Mouse (Mus musculus): ENCODE measurements at regions not wholly inside any gene's neighbourhood (a gene's known extent, or its start where the extent isn't known, plus 50 kb on each side); places are given as distances from the start of the nearest gene placed in this dataset.
A peak's percentile ranks its signal among the peaks of the same experiment; 100 is the strongest.
"Not testable (repeated sequence)": the region's sequence is repeated elsewhere in the genome, so short reads cannot be mapped to it uniquely, and the experiment has no call there.

DNA sequence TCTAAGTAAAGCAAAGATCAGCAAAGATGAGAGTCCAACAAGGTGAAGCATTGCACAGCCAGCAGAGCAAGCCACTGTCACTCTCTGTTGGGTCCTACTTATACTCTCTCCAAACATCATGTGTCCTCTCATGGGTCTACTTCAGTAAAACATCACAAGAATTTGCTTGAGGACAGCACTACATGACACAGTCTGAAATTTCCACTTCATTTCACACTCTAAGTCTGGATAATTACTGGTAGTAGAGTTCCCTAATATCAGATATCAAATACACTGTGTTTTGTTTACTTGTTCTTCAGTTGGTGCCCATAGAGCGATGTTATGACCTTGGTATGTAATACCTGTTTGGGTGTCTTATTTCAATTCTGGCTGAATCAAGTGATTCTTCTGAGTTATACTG is 280.7 kb downstream of the Myh15 start:
- Histone ChIP-seq H3K9me3 (replicated peaks) (no peaks in the 10 kb centered on the region), H3K36me3 (no peaks in the 10 kb centered on the region), H3K27ac (no peak overlapping the region), H3K4me3 (no peak overlapping the region), H3K4me1 (no peaks in the 10 kb centered on the region), H3K27me3 (ENCODE audit: low read depth, poor library complexity, severe bottlenecking) (no peaks in the 10 kb centered on the region)
- no peak for DNase-seq (ENCODE audit: low spot score)
- WGBS: 92% methylated on average over 1 of the region's 1 CpGs

DNA sequence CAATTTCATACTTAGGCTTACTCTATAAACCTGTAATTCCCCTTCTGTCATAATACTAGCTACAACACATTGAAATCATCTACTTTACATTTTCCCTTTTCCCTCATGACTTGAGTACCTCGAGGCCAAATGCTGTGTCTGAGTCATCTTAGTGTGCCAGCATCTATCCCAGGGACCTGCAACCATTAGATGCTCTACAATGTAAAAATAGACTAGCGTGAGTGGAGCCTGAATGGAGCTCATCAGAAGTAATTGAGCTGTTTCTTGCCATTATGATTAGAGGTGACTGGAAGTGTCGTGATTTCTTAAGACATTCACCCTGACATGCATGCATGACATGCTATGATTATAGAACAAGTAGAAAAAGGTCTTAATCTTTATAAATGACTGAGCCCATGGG is 301.1 kb downstream of the Myh15 start:
- Histone ChIP-seq H3K27ac (no peak overlapping the region), H3K4me1 (no peaks in the 10 kb centered on the region), H3K36me3 (no peaks in the 10 kb centered on the region), H3K4me3 (no peak overlapping the region), H3K27me3 (ENCODE audit: low read depth, poor library complexity, severe bottlenecking) (no peaks in the 10 kb centered on the region), H3K9me3 (replicated peaks) (no peaks in the 10 kb centered on the region)
- 88% methylated on average over 3 of the region's 3 CpGs for WGBS
- DNase-seq (ENCODE audit: low spot score): no peak

DNA sequence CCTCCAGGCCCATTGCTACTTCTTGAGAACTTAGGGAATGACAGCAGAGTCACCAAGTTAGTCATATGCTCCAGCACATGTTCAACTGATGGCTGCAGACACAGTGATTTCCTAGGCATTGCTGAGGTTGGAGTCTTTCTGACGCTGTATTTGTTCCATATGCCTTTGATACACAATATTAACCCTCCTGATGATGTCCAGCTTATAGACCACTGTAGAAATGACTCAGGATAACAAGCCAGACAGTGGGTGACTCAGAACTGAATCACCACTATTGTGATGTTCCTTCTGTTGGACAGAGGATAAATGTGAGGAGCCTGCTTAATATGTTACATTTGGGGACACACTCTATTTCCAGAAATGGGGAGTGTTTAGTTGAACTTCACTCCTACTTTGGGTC is 304.4 kb downstream of the Myh15 start:
- H3K4me1 ChIP-seq: no peaks in the 10 kb centered on the region
- no peak for DNase-seq (ENCODE audit: low spot score)
- H3K36me3 ChIP-seq: no peaks in the 10 kb centered on the region
- WGBS: 86% methylated on average over 1 of the region's 1 CpGs
- H3K9me3 ChIP-seq (replicated peaks): no peaks in the 10 kb centered on the region
- H3K27ac ChIP-seq: no peak overlapping the region
- no peak overlapping the region for H3K4me3 ChIP-seq
- H3K27me3 ChIP-seq (ENCODE audit: low read depth, poor library complexity, severe bottlenecking): no peaks in the 10 kb centered on the region

DNA sequence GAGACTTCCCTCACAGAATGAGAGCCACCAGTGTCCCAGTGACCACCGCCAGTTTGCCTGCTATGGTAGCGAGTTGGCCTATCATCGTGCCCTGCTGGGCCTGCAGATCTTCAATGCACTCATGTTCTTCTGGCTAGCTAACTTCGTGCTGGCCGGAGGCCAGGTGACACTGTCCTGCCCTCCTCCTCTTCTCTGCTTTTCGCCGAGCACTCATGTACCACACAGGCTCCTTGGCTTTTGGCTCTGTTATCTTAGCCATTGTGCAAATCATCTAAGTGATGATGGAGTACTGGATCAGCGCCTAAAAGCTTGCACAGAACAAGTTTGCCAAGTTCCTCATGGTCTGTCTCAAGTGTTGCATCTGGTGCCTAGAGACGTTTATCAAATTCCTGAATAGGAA is 312.2 kb downstream of the Myh15 start:
- no peaks in the 10 kb centered on the region for H3K36me3 ChIP-seq
- H3K27me3 ChIP-seq (ENCODE audit: low read depth, poor library complexity, severe bottlenecking): no peaks in the 10 kb centered on the region
- WGBS: 92% methylated on average over 9 of the region's 9 CpGs
- no peak overlapping the region for H3K4me3 ChIP-seq
- H3K4me1 ChIP-seq: no peaks in the 10 kb centered on the region
- DNase-seq (ENCODE audit: low spot score): no peak
- no peak overlapping the region for H3K27ac ChIP-seq
- H3K9me3 ChIP-seq (replicated peaks): no peaks in the 10 kb centered on the region

DNA sequence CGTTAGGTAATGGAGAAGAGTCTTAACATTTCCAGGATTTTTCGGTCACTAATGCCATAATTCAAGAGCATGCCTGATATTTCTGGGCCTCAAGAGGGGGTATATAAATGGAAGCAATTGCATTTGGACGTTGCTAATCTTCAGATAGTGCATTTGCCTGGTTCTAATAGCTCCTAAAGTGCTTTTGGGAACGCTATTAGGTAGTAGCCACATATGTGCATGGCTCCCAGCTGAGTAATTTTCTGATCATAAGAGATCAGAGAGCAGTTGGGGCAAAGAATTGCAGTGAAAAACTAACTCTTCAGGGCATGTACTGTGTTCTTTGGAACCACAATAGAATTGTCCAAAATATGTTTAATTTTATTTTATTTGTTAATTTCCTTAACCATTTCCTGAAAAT is 317.8 kb downstream of the Myh15 start:
- Histone ChIP-seq H3K36me3 (no peaks in the 10 kb centered on the region), H3K27ac (no peak overlapping the region), H3K9me3 (replicated peaks) (no peaks in the 10 kb centered on the region), H3K27me3 (ENCODE audit: low read depth, poor library complexity, severe bottlenecking) (no peaks in the 10 kb centered on the region), H3K4me3 (no peak overlapping the region), H3K4me1 (no peaks in the 10 kb centered on the region)
- no peak for DNase-seq (ENCODE audit: low spot score)
- 85% methylated on average over 4 of the region's 4 CpGs for WGBS

DNA sequence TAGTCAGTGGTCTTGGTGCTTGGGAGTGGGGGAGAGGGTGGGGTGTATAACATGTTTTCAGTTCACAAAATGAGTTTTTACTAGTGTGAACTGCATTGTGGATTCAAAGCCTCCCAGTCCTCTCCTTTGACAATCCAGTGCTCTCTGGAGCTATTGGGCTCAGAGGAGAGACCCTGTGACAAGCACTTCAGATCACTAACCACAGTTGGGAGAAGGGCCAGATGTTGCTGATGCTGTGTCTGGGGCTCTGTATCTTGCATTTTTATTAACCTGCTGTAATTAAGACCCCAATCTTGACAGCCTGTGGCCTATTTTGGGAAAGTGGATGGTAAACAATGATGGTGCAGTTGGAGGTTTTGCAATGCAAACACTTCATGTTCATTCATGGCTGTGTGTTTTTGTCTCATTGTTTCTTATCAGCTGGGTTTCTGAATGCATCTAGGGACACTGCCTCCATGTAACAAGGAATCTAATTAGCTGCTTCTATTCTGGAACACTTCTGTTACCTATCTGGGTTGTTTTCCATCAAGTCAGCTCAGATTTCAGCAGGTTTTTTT is 320.0 kb upstream of the Ift57 start:
- DNase-seq (ENCODE audit: low spot score): no peak
- Histone ChIP-seq H3K27ac (no peak overlapping the region), H3K27me3 (ENCODE audit: low read depth, poor library complexity, severe bottlenecking) (no peaks in the 10 kb centered on the region), H3K4me1 (no peaks in the 10 kb centered on the region), H3K9me3 (replicated peaks) (no peaks in the 10 kb centered on the region), H3K4me3 (no peak overlapping the region), H3K36me3 (no peaks in the 10 kb centered on the region)

DNA sequence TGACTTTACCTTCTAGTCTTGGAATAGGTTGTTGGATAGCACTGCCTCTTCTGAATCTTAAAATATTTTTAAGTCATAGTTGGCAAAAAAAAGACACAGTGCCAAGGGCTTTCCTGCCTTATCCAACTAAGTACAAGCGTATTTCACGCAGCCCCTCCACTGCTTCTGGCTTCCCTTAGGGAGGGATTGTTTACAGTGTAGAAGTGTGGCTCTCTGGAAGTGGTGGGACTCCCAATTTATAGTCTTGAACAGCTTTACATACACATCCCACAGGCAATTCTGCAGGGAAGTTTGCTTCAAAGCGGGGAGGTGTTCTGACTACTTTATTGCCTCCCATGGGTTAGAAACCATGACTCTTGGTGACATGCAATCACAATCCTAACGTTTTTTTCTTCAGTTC is 310.9 kb upstream of the Ift57 start:
- H3K36me3 ChIP-seq: no peaks in the 10 kb centered on the region
- no peaks in the 10 kb centered on the region for H3K4me1 ChIP-seq
- 53% methylated on average over 4 of the region's 4 CpGs for WGBS
- H3K27ac ChIP-seq: no peak overlapping the region
- H3K27me3 ChIP-seq (ENCODE audit: low read depth, poor library complexity, severe bottlenecking): no peaks in the 10 kb centered on the region
- H3K9me3 ChIP-seq (replicated peaks): no peaks in the 10 kb centered on the region
- H3K4me3 ChIP-seq: no peak overlapping the region
- DNase-seq (ENCODE audit: low spot score): no peak

DNA sequence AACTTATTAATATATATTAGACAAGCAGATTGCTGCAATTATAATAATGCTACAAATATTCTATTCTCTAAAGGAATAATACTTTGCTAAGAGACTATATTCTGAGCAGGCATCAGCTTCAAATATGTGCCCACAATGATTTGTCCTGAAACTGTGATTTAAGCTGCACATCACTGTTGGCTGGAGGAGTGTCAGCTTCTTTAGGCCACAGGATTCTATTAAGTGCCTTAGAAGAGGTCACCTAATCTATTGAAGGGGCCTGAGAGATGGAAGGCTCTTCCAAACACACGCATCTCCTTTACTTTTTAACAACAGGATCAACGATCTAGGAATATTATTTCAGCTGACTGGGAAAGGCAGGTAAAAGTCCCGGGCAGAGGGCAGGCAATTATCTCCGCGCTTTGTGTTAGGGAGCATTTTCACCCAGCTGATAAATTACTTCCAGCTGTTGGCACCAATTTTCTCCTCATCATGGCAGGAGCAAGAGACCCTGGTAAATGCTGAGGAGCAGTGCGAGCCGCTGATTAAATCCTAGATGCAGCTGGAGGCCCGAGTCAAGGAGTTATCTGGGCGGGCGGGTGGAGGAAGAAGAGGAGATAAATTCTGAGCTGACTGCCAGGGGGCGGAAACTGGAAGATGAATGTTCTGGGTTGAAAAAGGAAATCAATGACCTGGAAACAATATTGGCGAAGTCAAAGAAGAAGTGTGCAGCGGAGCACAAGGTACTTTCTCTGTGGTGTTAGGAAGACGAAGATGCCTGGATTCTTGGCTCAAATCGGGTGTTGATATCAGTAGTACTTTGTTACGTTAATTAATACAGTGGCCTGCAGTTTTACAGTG is 290.9 kb upstream of the Ift57 start:
- peak; percentile 55 for DNase-seq (ENCODE audit: low spot score)
- peak overlapping the region; percentile 22; the same call in 1 of the 2 replicates for H3K4me3 ChIP-seq
- no peaks in the 10 kb centered on the region for H3K9me3 ChIP-seq (replicated peaks)
- 14% methylated on average over 16 of the region's 16 CpGs for WGBS
- no peaks in the 10 kb centered on the region for H3K36me3 ChIP-seq
- peaks cover 20% of the 10 kb centered on the region for H3K4me1 ChIP-seq
- H3K27me3 ChIP-seq (ENCODE audit: low read depth, poor library complexity, severe bottlenecking): peaks cover 4% of the 10 kb centered on the region; the same call in 1 of the 2 replicates
- no peak overlapping the region for H3K27ac ChIP-seq

DNA sequence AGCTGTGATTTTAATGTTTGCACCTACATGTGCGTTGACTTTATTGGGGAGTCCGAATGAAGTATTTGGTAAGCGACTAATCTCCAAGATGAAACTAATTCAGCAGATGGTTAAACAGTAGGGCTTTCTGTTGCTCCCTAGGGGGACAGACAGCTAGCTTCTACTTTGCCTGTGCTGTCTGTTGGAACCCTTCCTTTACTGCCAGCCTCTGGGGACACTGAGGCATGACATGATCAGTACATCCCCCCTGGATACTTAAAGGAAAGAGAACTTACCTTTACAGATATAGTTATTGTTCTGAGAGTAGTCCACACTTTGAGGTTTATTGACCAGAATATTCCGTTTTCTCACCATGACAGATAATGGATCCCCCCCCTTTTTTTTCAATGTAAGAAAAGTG is 289.8 kb upstream of the Ift57 start:
- Histone ChIP-seq H3K27ac (no peak overlapping the region), H3K9me3 (replicated peaks) (no peaks in the 10 kb centered on the region), H3K36me3 (no peaks in the 10 kb centered on the region), H3K4me3 (no peak overlapping the region), H3K4me1 (peaks cover 20% of the 10 kb centered on the region), H3K27me3 (ENCODE audit: low read depth, poor library complexity, severe bottlenecking) (peaks cover 4% of the 10 kb centered on the region; the same call in 1 of the 2 replicates)
- no peak for DNase-seq (ENCODE audit: low spot score)
- 92% methylated on average over 4 of the region's 4 CpGs for WGBS

DNA sequence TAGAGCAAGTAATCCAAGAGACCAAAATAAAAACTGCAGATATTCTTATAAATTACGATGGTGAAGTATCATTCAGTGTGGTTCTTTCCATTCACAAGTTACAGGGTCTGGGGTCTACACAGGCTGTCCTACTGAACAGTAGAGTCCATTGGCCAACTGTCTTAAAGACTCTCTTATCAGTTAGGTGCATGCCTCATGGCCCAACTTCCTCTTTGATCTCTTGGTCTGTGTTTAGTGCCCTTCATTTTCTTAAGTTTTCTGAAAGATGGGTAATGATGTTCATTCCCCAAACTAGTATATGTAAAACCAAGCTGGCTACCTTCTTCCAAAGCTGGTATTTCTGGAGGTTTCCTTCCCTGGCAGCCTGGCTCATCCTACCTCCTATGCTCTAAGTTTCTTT is 268.7 kb upstream of the Ift57 start:
- no peaks in the 10 kb centered on the region for H3K9me3 ChIP-seq (replicated peaks)
- no peak overlapping the region for H3K27ac ChIP-seq
- no peak for DNase-seq (ENCODE audit: low spot score)
- H3K4me1 ChIP-seq: no peaks in the 10 kb centered on the region
- H3K4me3 ChIP-seq: no peak overlapping the region
- WGBS: 95% methylated on average over 1 of the region's 1 CpGs
- no peaks in the 10 kb centered on the region for H3K27me3 ChIP-seq (ENCODE audit: low read depth, poor library complexity, severe bottlenecking)
- H3K36me3 ChIP-seq: no peaks in the 10 kb centered on the region

DNA sequence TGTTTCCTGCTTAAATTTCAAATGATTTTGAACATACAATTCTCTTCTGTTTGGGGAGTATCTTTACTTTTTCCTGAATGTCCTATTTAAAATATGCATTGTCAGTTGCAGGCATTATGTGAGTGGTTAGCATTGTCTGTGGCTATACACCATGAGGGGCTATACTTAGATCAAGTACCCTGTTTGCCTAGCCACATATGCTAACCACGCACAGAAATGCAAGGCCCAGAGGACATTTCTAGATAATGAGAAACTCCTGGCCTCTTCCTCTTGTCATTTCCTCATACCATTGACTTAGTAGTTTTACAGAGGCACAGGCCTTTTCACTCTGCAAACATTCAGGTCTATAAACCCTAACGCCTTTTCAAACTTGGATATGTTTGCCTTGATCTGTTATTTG is 267.1 kb upstream of the Ift57 start:
- no peak overlapping the region for H3K27ac ChIP-seq
- H3K36me3 ChIP-seq: no peaks in the 10 kb centered on the region
- no peak overlapping the region for H3K4me3 ChIP-seq
- no peak for DNase-seq (ENCODE audit: low spot score)
- H3K4me1 ChIP-seq: no peaks in the 10 kb centered on the region
- H3K27me3 ChIP-seq (ENCODE audit: low read depth, poor library complexity, severe bottlenecking): no peaks in the 10 kb centered on the region
- no peaks in the 10 kb centered on the region for H3K9me3 ChIP-seq (replicated peaks)
- WGBS: 85% methylated on average over 2 of the region's 2 CpGs

DNA sequence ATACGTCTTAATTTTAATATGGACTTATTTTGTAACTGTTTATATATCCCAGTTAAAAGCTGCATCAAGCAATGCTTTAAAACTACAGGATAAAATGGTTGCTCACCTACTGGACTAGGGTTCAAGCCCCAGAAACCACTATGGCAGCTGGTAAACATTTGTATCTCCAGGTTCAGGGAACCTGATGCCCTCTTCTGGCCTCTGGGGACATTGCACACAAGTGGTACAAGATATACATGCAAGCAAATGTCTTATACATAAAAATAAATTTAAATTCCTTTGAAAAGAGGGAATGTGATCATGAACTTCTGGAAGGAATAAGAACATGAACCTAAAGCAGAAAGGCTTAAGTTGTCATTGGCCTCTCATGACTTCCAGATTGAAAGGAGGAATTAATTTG is 257.8 kb upstream of the Ift57 start:
- peak; percentile 46 for DNase-seq (ENCODE audit: low spot score)
- Histone ChIP-seq H3K4me3 (no peak overlapping the region), H3K27me3 (ENCODE audit: low read depth, poor library complexity, severe bottlenecking) (no peaks in the 10 kb centered on the region), H3K27ac (no peak overlapping the region), H3K9me3 (replicated peaks) (no peaks in the 10 kb centered on the region), H3K36me3 (no peaks in the 10 kb centered on the region), H3K4me1 (no peaks in the 10 kb centered on the region)
- 77% methylated on average over 1 of the region's 1 CpGs for WGBS

DNA sequence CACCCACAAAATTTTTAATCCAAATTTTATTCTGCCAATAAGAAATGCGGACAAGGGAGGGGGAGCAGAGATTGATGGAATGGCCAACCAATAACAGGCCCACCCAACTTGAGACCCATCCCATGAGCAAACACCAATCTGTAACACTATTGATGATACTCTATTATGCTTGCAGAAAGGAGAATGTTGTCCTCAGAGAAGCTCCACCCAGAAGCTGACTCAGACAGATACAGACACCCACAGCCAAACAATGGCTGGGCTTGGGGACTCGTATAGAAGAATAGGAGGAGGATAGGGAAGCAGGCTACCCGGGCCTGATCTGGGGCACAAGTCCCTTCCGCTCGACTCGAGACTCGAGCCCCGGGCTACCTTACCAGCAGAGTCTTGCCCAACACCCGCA is 251.7 kb upstream of the Ift57 start:
- not testable (repeated sequence) for DNase-seq (ENCODE audit: low spot score)
- 98% methylated on average over 9 of the region's 9 CpGs for WGBS

DNA sequence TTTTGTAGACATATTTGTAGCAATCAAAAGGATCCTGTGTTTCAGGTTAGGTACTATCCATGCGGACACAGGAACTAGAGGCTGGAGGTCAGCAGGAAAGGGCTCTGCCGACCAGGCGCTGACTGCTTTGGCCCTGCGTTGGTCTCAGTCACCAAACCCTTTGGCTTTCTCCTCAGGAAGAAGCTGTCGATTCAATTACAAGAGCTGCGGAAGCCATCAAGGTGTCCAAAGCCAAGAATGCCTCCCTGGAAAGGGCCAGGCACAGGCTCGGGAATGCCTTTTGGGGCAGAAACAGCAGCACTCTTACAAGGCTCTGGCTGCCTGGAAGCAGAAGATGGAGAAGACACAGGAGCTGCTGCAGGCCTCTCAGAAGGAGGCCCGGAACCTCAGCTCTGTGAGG is 205.2 kb upstream of the Ift57 start:
- WGBS: 87% methylated on average over 8 of the region's 8 CpGs
- H3K9me3 ChIP-seq (replicated peaks): no peaks in the 10 kb centered on the region

More for the DNA sequence above, 251.7 kb upstream of the Ift57 start:
- H3K9me3 ChIP-seq (replicated peaks); H3K36me3 ChIP-seq; H3K4me1 ChIP-seq; H3K27ac ChIP-seq; H3K4me3 ChIP-seq; H3K27me3 ChIP-seq (ENCODE audit: low read depth, poor library complexity, severe bottlenecking): not testable (repeated sequence)

More for the DNA sequence above, 205.2 kb upstream of the Ift57 start:
- no peaks in the 10 kb centered on the region for H3K36me3 ChIP-seq
- no peaks in the 10 kb centered on the region for H3K4me1 ChIP-seq
- no peaks in the 10 kb centered on the region for H3K27me3 ChIP-seq (ENCODE audit: low read depth, poor library complexity, severe bottlenecking)
- no peak overlapping the region for H3K27ac ChIP-seq
- H3K4me3 ChIP-seq: no peak overlapping the region
- no peak for DNase-seq (ENCODE audit: low spot score)
